Mouse (Mus musculus): ENCODE measurements around the gene Gmds. TPM values are rescaled to one million over a fixed set of nuclear protein-coding genes. Genes with fewer than 3 reads are reported as not detected.

Gmds gene
- polyA plus RNA-seq, 1 experiment = 230 TPM

DNA sequence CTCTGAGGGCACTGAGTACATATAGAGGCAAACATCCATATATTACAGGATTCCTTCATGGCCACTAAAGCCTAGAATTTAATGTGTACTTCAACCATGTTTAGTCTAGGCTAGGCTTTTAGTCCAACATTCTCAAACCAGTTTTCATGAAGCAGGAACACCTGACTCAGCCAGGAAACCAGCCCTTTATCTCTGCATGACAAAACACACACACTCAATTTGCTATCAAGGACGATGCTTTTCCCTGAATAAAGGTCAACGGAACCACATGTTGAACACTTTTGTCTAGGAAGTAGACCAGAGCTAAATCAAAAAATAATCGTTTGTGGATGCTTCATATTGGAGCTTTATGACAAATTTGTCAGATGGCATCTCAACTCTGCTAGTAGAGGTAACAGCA, 429.5 kb downstream of the Gmds start:
- Histone ChIP-seq H3K27me3 (ENCODE audit: control insufficient read depth, insufficient read depth, low read length) (no peaks in the 10 kb centered on the region), H3K27ac (ENCODE audit: insufficient read depth, low read depth, low read length) (no peak overlapping the region), H3K36me3 (ENCODE audit: control insufficient read depth, insufficient read depth, low read length) (peaks cover 5% of the 10 kb centered on the region), H3K4me1 (ENCODE audit: control insufficient read depth, insufficient read depth, insufficient read length, low read length) (no peaks in the 10 kb centered on the region; the same call in 1 of the 2 replicates), H3K4me3 (ENCODE audit: low read depth, low read length) (no peak overlapping the region)
- WGBS = 60% methylated on average over 3 of the region's 3 CpGs
- TF ChIP-seq CTCF (IDR thresholded peaks at IDR 0.05; ENCODE audit: extremely low read depth, insufficient read length, insufficient replicate concordance, low read depth, low read length) (no peak), POLR2A (IDR thresholded peaks at IDR 0.05; ENCODE audit: low read depth, low read length) (no peak)

- 97% methylated on average over 1 of the region's 1 CpGs for WGBS
- no peaks in the 10 kb centered on the region for H3K27me3 ChIP-seq (ENCODE audit: control insufficient read depth, insufficient read depth, low read length)
- H3K4me1 ChIP-seq (ENCODE audit: control insufficient read depth, insufficient read depth, insufficient read length, low read length) = no peaks in the 10 kb centered on the region; the same call in 1 of the 2 replicates
- TF ChIP-seq POLR2A (IDR thresholded peaks at IDR 0.05; ENCODE audit: low read depth, low read length) = no peak
- no peak for TF ChIP-seq CTCF (IDR thresholded peaks at IDR 0.05; ENCODE audit: extremely low read depth, insufficient read length, insufficient replicate concordance, low read depth, low read length)
- H3K4me3 ChIP-seq (ENCODE audit: low read depth, low read length) = no peak overlapping the region
- peaks cover 3% of the 10 kb centered on the region; the same call in 1 of the 2 replicates for H3K36me3 ChIP-seq (ENCODE audit: control insufficient read depth, insufficient read depth, low read length)
- no peak overlapping the region for H3K27ac ChIP-seq (ENCODE audit: insufficient read depth, low read depth, low read length)
These were observed 432.0 kb downstream of the Gmds start for GRCm38 (mm10) chr13:31906514-31906913.

DNA sequence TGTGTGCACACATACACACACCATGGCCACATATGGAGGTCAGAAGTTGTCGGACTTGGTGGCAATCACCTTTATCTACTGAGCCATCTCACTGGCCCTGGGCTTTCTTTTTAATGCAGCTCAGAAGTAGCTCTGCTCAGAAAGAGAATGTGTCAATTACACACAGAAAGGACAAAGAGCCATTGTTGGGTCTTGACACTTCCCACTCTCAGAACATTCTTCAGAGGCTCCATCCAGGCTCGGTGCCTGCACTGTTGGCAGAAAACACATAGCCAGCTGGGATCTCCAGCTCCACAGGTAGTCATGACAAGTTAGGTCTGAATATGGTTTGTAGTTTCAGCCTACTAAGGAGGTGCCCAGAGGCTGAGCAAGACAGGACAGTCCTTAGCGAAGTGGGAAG, 438.3 kb downstream of the Gmds start:
- peaks cover 6% of the 10 kb centered on the region; the same call in 1 of the 2 replicates for H3K36me3 ChIP-seq (ENCODE audit: control insufficient read depth, insufficient read depth, low read length)
- no peaks in the 10 kb centered on the region for H3K4me1 ChIP-seq (ENCODE audit: control insufficient read depth, insufficient read depth, insufficient read length, low read length)
- no peaks in the 10 kb centered on the region for H3K27me3 ChIP-seq (ENCODE audit: control insufficient read depth, insufficient read depth, low read length)
- H3K4me3 ChIP-seq (ENCODE audit: low read depth, low read length) = no peak overlapping the region
- 80% methylated on average over 3 of the region's 3 CpGs for WGBS
- H3K27ac ChIP-seq (ENCODE audit: insufficient read depth, low read depth, low read length) = no peak overlapping the region
- TF ChIP-seq POLR2A (IDR thresholded peaks at IDR 0.05; ENCODE audit: low read depth, low read length) = no peak

- H3K4me3 ChIP-seq (ENCODE audit: low read depth, low read length) = no peak overlapping the region
- no peaks in the 10 kb centered on the region for H3K4me1 ChIP-seq (ENCODE audit: control insufficient read depth, insufficient read depth, insufficient read length, low read length)
- no peak for TF ChIP-seq POLR2A (IDR thresholded peaks at IDR 0.05; ENCODE audit: low read depth, low read length)
- TF ChIP-seq CTCF (IDR thresholded peaks at IDR 0.05; ENCODE audit: extremely low read depth, insufficient read length, insufficient replicate concordance, low read depth, low read length) = no peak
- no peak overlapping the region for H3K27ac ChIP-seq (ENCODE audit: insufficient read depth, low read depth, low read length)
- H3K36me3 ChIP-seq (ENCODE audit: control insufficient read depth, insufficient read depth, low read length) = peaks cover 8% of the 10 kb centered on the region; the same call in 1 of the 2 replicates
- WGBS = 89% methylated on average over 5 of the region's 5 CpGs
- H3K27me3 ChIP-seq (ENCODE audit: control insufficient read depth, insufficient read depth, low read length) = no peaks in the 10 kb centered on the region
These were observed 439.1 kb downstream of the Gmds start for GRCm38 (mm10) chr13:31899392-31899791.

GRCm38 (mm10) chr13:31897493-31897892, 441.0 kb downstream of the Gmds start:
- Histone ChIP-seq H3K4me3 (ENCODE audit: low read depth, low read length) (no peak overlapping the region), H3K27me3 (ENCODE audit: control insufficient read depth, insufficient read depth, low read length) (no peaks in the 10 kb centered on the region), H3K27ac (ENCODE audit: insufficient read depth, low read depth, low read length) (no peak overlapping the region), H3K36me3 (ENCODE audit: control insufficient read depth, insufficient read depth, low read length) (peaks cover 10% of the 10 kb centered on the region; the same call in 1 of the 2 replicates), H3K4me1 (ENCODE audit: control insufficient read depth, insufficient read depth, insufficient read length, low read length) (no peaks in the 10 kb centered on the region)
- TF ChIP-seq POLR2A (IDR thresholded peaks at IDR 0.05; ENCODE audit: low read depth, low read length) (no peak), CTCF (IDR thresholded peaks at IDR 0.05; ENCODE audit: extremely low read depth, insufficient read length, insufficient replicate concordance, low read depth, low read length) (no peak)
- 91% methylated on average over 4 of the region's 4 CpGs for WGBS

- Histone ChIP-seq H3K4me3 (ENCODE audit: low read depth, low read length) (no peak overlapping the region), H3K4me1 (ENCODE audit: control insufficient read depth, insufficient read depth, insufficient read length, low read length) (no peaks in the 10 kb centered on the region), H3K27me3 (ENCODE audit: control insufficient read depth, insufficient read depth, low read length) (no peaks in the 10 kb centered on the region), H3K36me3 (ENCODE audit: control insufficient read depth, insufficient read depth, low read length) (peaks cover 8% of the 10 kb centered on the region; the same call in 1 of the 2 replicates), H3K27ac (ENCODE audit: insufficient read depth, low read depth, low read length) (no peak overlapping the region)
- 81% methylated on average over 3 of the region's 3 CpGs for WGBS
- no peak for TF ChIP-seq POLR2A (IDR thresholded peaks at IDR 0.05; ENCODE audit: low read depth, low read length)
- no peak for TF ChIP-seq CTCF (IDR thresholded peaks at IDR 0.05; ENCODE audit: extremely low read depth, insufficient read length, insufficient replicate concordance, low read depth, low read length)
These were observed 444.0 kb downstream of the Gmds start for GRCm38 (mm10) chr13:31894511-31894910.

DNA sequence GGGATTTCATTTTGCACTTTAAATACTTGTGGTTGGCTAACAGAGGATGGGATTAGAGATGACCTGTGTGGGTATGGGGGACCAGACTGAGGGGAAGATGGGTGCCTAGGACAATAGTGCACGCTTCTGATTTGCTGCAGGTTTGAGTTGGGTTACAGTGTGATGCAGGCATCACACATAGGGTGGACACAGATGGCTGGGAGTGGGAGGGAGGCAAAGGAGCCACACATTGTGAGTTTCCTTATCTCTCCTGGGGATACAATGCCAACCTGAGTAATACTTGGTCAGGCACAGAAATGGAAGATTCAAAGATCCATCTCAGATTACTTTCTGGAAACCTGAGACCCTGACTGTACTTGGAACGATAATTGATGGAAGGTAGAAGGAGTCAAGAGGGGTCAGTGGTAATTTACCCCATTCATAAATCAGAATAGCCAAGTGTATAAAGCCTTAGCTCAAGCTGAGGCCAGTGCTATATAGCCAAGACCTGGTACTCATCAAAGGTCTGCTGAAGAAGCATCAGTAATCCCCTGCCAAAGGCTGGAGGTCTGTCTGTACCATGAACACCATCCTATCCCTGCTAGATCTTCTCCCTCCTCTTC, 445.5 kb downstream of the Gmds start:
- Histone ChIP-seq H3K36me3 (ENCODE audit: control insufficient read depth, insufficient read depth, low read length) (peaks cover 6% of the 10 kb centered on the region; the same call in 1 of the 2 replicates), H3K27ac (ENCODE audit: insufficient read depth, low read depth, low read length) (no peak overlapping the region), H3K4me1 (ENCODE audit: control insufficient read depth, insufficient read depth, insufficient read length, low read length) (no peaks in the 10 kb centered on the region), H3K4me3 (ENCODE audit: low read depth, low read length) (no peak overlapping the region), H3K27me3 (ENCODE audit: control insufficient read depth, insufficient read depth, low read length) (no peaks in the 10 kb centered on the region)
- TF ChIP-seq CTCF (IDR thresholded peaks at IDR 0.05; ENCODE audit: extremely low read depth, insufficient read length, insufficient replicate concordance, low read depth, low read length) (no peak), POLR2A (IDR thresholded peaks at IDR 0.05; ENCODE audit: low read depth, low read length) (no peak)
- WGBS = 91% methylated on average over 2 of the region's 2 CpGs
